Mouse (Mus musculus) layer of hippocampus, adult 8-10 months (tissue): ENCODE results near the gene Sike1. TPM values are rescaled to one million over a fixed set of nuclear protein-coding genes. Genes with fewer than 3 reads are reported as not detected.

Experiments used
- DNase-seq, 2 experiments: peaks; one replicate each; pipeline ENCODE4 v3.0.0; 2022; ENCODE audit warnings: low spot score in 2 of 2
- total RNA-seq, 4 experiments: library from RNA; stranded (reverse); gene quantifications; 2 replicates each; pipeline ENCODE4 v1.2.4; 2022

The Sike1 gene
- 10 to 100 TPM; 51.7 to 68.7 (median 67.0) TPM for total RNA-seq

DNA sequence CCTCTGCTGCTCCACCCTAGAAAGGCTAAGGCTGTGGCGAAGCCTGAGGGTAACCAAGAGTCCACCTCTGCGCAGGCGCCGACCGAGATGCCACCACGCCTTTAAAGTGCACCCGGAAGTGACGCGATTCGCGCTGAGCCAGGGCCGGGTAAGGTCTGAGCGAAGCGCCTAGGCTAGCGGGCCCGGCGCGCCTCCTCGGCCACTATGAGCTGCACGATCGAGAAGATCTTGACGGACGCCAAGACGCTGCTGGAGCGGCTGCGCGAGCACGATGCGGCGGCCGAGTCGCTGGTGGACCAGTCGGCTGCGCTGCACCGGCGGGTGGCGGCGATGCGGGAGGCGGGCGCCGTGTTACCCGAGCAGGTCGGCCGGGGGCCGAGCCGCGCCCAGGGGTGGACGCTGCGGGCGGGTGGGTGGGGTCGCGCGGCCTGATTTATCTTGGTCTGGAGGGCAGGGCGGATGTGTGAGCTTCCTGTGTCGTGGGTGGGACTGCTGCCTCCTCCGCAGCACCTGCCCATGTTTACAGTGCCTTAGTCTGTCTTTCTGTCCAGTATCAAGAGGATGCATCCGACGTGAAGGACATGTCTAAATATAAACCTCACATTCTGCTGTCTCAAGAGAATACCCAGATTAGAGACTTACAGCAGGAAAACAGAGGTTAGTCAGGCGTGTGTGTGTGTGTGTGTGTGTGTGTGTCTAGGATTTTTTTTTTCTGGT lies at the start of gene Sike1:
Gene Sike1, plus strand, starts transcription at position 104 of the 717 bp plus-strand sequence.
- DNase-seq: peak; percentile 91 to 95

- DNase-seq: no peak
These were observed 49.2 kb upstream of the Sike1 start for GRCm38 (mm10) chr3:102946312-102946711.

DNA sequence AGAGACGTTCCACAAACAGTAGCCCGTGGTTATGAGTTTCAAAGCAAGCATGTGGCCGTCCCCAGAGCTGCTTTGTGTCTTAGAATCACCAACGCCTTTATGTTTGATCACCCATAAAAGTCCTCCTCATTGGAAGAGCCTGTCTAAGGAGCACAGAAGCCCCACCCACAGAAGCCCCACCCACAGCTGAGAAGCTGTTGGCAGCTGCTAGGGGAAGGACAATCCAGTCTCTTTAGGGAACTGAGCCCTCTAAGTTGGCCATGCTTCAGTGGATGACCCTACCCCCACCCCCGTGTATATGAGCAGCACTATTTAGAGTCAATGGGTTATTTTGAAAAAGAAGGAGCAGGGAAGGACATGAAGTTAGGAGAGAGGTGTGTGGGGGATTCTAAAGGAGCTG lies 48.6 kb upstream of the Sike1 start:
- no peak for DNase-seq

- DNase-seq: no peak
These were observed 41.0 kb upstream of the Sike1 start for GRCm38 (mm10) chr3:102954476-102954875.

DNA sequence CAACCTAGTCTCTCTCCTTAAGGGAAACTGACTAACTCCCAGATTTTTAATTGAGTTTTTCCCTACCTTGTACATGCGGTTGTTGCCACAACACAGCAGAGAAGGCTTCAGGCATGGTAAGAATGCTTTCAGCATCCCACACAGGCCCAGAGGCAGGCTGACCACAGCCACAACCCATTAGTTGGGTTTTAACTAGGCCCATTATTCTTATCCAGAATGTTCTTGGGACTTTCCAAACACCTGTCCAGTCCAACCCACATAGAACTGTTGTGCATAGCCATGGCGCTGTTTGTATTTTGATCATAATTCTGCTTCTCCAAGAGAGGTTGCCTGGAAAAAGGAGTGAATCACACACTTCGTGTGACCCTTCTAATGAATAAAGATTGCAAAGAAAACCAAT lies 40.4 kb upstream of the Sike1 start:
- no peak for DNase-seq

DNA sequence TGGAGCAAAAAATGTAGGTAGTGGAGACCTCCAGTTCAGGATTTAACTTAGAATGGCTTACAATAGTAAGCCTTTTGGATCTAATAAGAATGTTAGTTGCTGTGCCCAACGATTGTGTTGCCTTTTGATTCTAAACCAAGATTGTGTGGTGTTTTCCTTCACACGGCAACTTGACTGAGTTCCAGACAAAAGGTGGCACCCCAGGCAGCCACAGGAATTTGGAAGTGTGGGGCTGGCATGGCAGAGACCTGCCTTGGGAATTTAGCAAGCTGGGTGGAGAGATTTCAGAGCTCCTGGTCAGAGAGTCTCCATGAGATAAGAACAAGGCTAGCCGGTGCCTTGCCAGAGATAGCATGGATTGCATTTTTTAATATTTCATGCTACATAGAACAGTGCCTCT lies 39.9 kb upstream of the Sike1 start:
- DNase-seq: no peak

- no peak for DNase-seq
These were observed 31.5 kb upstream of the Sike1 start, which contains the start of gene Nr1h5 for GRCm38 (mm10) chr3:102964033-102964432. Gene Nr1h5, minus strand, starts transcription at chr3:102964133.

GRCm38 (mm10) chr3:102970067-102970466 lies 25.4 kb upstream of the Sike1 start:
- no peak for DNase-seq

- no peak for DNase-seq
These were observed 25.0 kb upstream of the Sike1 start for GRCm38 (mm10) chr3:102970508-102970907.

DNA sequence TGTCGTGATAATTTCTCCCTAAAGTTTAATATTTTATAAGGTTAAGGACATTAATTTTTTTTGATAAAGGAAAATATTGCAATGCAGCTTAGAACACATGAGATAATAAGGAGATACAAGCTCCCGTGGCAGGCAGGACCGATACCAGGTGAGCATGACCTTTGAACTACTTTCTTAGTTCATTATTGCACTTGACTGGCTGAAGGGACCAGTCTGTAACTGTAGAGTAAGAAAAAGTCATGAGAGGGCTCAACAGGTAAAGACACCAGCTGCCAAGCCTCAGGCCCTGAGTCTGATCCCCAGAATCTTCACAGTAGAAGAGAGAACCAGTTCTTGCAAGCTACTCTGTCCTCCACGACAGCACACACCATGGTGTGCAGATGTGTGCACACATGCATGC lies 18.6 kb upstream of the Sike1 start:
- DNase-seq: no peak

GRCm38 (mm10) chr3:102979550-102980348 lies 15.8 kb upstream of the Sike1 start:
- DNase-seq: no peak

DNA sequence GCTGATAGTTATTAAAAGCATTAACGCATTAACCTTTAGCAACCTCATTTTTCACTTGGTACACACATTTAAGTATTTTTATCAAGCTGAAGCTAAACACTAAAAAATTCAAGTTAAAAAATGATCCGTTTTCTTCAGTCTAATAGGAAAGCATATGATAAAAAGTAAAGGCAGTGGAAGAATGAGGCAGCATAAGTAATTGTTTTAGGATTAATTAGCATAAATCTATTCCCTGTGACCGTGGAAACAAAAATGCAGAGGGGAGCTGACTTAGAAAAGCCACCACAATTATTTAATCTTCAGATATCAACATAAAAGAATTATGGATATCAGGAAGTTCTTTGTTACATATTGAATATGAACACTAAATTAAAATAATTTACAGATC lies 15.2 kb upstream of the Sike1 start:
- DNase-seq: no peak

- no peak for DNase-seq
These were observed 4.5 kb upstream of the Sike1 start for GRCm38 (mm10) chr3:102991041-102991440.

DNA sequence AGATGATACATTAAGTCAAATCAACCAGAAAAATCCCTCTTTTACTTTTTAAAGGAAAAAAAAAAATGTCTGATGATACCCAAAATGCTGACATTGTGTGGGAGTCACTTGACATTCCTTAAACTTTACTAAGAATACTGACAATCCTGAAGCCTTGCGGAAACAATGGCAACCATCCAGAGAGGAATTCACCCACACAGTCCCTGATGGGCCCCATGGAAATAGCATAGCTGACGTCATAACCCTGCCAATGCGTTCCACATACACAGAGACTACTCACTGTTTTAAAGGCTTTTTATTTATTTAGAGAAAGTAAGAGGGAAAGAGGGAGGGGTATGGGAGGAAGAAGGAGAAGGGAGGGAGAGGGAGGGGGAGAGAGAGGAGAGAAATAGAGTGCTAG lies 2.6 kb upstream of the Sike1 start:
- DNase-seq: no peak

- DNase-seq: no peak
These were observed 289 bp upstream of the Sike1 start for GRCm38 (mm10) chr3:102995233-102995604.

DNA sequence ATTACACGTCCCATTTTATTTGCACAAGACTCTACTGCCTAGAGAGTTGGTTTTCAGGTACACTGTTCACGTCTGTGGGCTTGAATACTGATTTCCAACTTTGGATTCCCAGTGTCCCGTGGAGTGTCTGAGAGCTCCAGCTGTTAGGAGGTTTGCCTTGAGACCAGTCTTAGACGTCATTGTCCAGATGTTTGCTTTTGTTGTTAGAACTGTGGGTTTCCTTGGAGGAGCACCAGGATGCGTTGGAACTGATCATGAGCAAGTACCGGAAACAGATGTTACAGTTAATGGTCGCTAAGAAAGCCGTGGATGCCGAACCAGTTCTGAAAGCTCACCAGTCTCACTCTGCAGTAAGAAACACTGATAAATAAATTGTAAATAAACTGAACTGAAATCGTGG lies 1.5 kb downstream of the Sike1 start:
- no peak for DNase-seq

DNA sequence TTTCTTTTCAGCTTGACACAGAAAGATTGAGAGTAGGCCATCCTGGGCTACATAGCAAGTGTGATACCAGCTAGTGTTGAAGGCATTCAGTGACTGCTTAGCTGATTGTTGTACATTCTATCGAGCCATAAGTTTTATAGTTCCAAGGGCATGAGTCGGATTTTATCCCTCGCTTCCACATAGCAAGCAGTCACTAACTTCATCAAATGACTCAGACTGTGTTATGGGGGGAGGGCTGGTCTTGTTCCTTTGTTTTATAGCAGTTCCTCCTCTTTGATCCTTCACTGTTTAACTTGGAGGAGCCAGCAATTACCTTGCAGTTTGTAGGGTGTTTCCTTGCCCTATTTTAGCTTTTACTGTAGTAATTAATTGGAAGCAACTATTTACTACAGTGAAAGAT lies 2.1 kb downstream of the Sike1 start:
- no peak for DNase-seq

- DNase-seq: no peak
These were observed 6.1 kb downstream of the Sike1 start for GRCm38 (mm10) chr3:103001595-103001994.

DNA sequence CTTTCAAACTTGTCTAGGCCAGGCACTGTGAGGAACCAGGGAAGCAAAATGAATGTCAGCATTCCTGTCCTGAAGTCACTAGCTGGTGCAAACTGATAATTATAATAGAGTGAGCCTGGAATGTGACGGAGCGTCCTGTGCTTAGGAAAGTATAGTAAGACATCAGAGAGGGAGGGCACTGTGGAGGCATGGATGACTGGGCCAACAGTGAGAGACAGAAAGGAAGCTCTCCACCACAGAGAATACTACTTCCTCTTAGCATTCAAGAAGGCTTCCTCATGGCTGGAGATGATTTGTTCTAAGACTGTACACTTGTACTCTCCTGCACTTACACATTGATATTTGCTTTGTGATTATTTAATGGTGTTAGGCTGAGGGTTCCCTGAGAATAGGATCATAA lies 21.8 kb downstream of the Sike1 start:
- no peak for DNase-seq

- DNase-seq: no peak
These were observed 24.0 kb downstream of the Sike1 start for GRCm38 (mm10) chr3:103019462-103019861.

- DNase-seq: peak; percentile 96 to 97
These were observed 24.9 kb downstream of the Sike1 start, which contains the start of gene Csde1 for GRCm38 (mm10) chr3:103020249-103020942. Gene Csde1, plus strand, starts transcription at chr3:103020426.
